Mouse (Mus musculus) liver, embryonic 11.5 days (tissue): Measurements from ENCODE around the gene Slc16a10. TPM values are rescaled to one million over a fixed set of nuclear protein-coding genes. Genes with fewer than 3 reads are reported as not detected.

Source experiments
- ATAC-seq: fragments of 200-750 bp; cut with Nextera tagmentation; replicated peaks from 2 replicates; pipeline ENCODE4 v1.8.0; 2017; ENCODE audit warnings: moderate number of reproducible peaks, mild to moderate bottlenecking, moderate TSS enrichment, moderate library complexity; ENCODE audit not compliant: low FRiP score
- DNase-seq: peaks from one replicate; pipeline ENCODE4 v3.0.0-alpha.2; 2017; ENCODE audit warnings: low spot score
- H3K27ac ChIP-seq: fragments of 300-500 bp; sonication (generic); 2 replicates; pipeline ENCODE4 v1.5.1; 2014; ENCODE audit warnings: mild to moderate bottlenecking, low read depth, low read length, control low read depth
- H3K27me3 ChIP-seq: fragments of 300-500 bp; sonication (generic); replicated peaks from 2 replicates; pipeline ENCODE4 v1.6.1; 2014; ENCODE audit warnings: low read length, mixed read lengths; ENCODE audit not compliant: control insufficient read depth, insufficient read depth
- H3K36me3 ChIP-seq: fragments of 300-500 bp; sonication (generic); 2 replicates; pipeline ENCODE4 v1.6.1; 2014; ENCODE audit warnings: mild to moderate bottlenecking, low read length, moderate library complexity, mixed read lengths; ENCODE audit not compliant: control insufficient read depth, insufficient read depth
- H3K4me1 ChIP-seq: fragments of 300-500 bp; sonication (generic); replicated peaks from 2 replicates; pipeline ENCODE4 v1.6.1; 2014; ENCODE audit warnings: low read length, mixed read lengths; ENCODE audit not compliant: control insufficient read depth, insufficient read depth
- H3K4me2 ChIP-seq: fragments of 300-500 bp; sonication (generic); 2 replicates; pipeline ENCODE4 v1.6.1; 2014; ENCODE audit warnings: mild to moderate bottlenecking, control low read depth, moderate library complexity
- H3K4me3 ChIP-seq: fragments of 300-500 bp; sonication (generic); 2 replicates; pipeline ENCODE4 v1.5.1; 2014; ENCODE audit warnings: low read depth, low read length, control low read depth
- H3K9ac ChIP-seq: fragments of 300-500 bp; sonication (generic); 2 replicates; pipeline ENCODE4 v1.6.1; 2014; ENCODE audit warnings: low read depth, low read length, control low read depth
- H3K9me3 ChIP-seq: fragments of 300-500 bp; sonication (generic); 2 replicates; pipeline ENCODE4 v1.6.1; 2016; ENCODE audit warnings: low read length, inconsistent platforms, mixed read lengths; ENCODE audit not compliant: control insufficient read depth
- WGBS: fragments of 180-500 bp; shearing (Covaris S2); extraction: QIAGEN DNeasy Blood & Tissue Kit; methylation state at CpG from one replicate; pipeline ENCODE4 v1.1.7; 2014; 5-methylcytosine and 5-hydroxymethylcytosine counted together
- polyA plus RNA-seq: library from polyadenylated mRNA; unstranded; fragments of >200 nt; fragmentation: Nextera tagmentation; extraction: Ambion mirVana; gene quantifications from 2 replicates; pipeline ENCODE4 v1.2.1, GENCODE M21; 2014

Slc16a10 gene
- polyA plus RNA-seq, 1 experiment from 2014 or later, result 46.9 TPM

GRCm38 (mm10) chr10:40053257-40053895, 88.7 kb downstream of the Slc16a10 start:
- 0 out of 2 replicates have a peak, but pooled peaks have one; percentile 15 for ATAC-seq
- H3K36me3 ChIP-seq, result peaks cover 2% of the 10 kb centered on the region; the same call in 1 of the 2 replicates
- WGBS, result 56% methylated on average over 3 of the region's 3 CpGs

GRCm38 (mm10) chr10:40051997-40052396, 90.1 kb downstream of the Slc16a10 start:
- no peak overlapping the region for H3K4me2 ChIP-seq
- no peaks in the 10 kb centered on the region for H3K4me1 ChIP-seq
- no peak overlapping the region for H3K4me3 ChIP-seq
- no peaks in the 10 kb centered on the region for H3K27me3 ChIP-seq
- peaks cover 2% of the 10 kb centered on the region; the same call in 1 of the 2 replicates for H3K36me3 ChIP-seq
- H3K9me3 ChIP-seq, result no peaks in the 10 kb centered on the region
- ATAC-seq (no peak), DNase-seq (no peak)
- no peak overlapping the region for H3K27ac ChIP-seq
- no peak overlapping the region for H3K9ac ChIP-seq
- 67% methylated on average over 3 of the region's 3 CpGs for WGBS

More at GRCm38 (mm10) chr10:40053257-40053895, 88.7 kb downstream of the Slc16a10 start:
- Histone ChIP-seq H3K27me3 (no peaks in the 10 kb centered on the region), H3K9me3 (no peaks in the 10 kb centered on the region), H3K27ac (no peak overlapping the region), H3K4me1 (no peaks in the 10 kb centered on the region), H3K4me2 (no peak overlapping the region), H3K9ac (no peak overlapping the region), H3K4me3 (no peak overlapping the region)
- DNase-seq, result no peak

GRCm38 (mm10) chr10:40050763-40051162, 91.3 kb downstream of the Slc16a10 start:
- H3K4me2 ChIP-seq, result no peak overlapping the region
- no peak overlapping the region for H3K9ac ChIP-seq
- H3K4me3 ChIP-seq, result no peak overlapping the region
- H3K9me3 ChIP-seq, result no peaks in the 10 kb centered on the region
- H3K36me3 ChIP-seq, result peaks cover 2% of the 10 kb centered on the region; the same call in 1 of the 2 replicates
- DNase-seq (no peak), ATAC-seq (no peak)
- WGBS, result 86% methylated on average over 2 of the region's 2 CpGs
- H3K4me1 ChIP-seq, result no peaks in the 10 kb centered on the region
- no peaks in the 10 kb centered on the region for H3K27me3 ChIP-seq
- no peak overlapping the region for H3K27ac ChIP-seq

- no peak overlapping the region for H3K4me2 ChIP-seq
- H3K4me3 ChIP-seq, result no peak overlapping the region
- no peak for DNase-seq
- H3K9me3 ChIP-seq, result no peaks in the 10 kb centered on the region
- no peaks in the 10 kb centered on the region for H3K36me3 ChIP-seq
- H3K27ac ChIP-seq, result no peak overlapping the region
- H3K27me3 ChIP-seq, result no peaks in the 10 kb centered on the region
- H3K4me1 ChIP-seq, result no peaks in the 10 kb centered on the region
- WGBS, result 57% methylated on average over 4 of the region's 4 CpGs
- ATAC-seq, result no peak
- no peak overlapping the region for H3K9ac ChIP-seq
Observed at GRCm38 (mm10) chr10:40041339-40041738, 100.7 kb downstream of the Slc16a10 start.

GRCm38 (mm10) chr10:40036686-40037560, 105.1 kb downstream of the Slc16a10 start:
- DNase-seq, result no peak
- H3K9me3 ChIP-seq, result no peaks in the 10 kb centered on the region
- H3K36me3 ChIP-seq, result no peaks in the 10 kb centered on the region; the same call in 1 of the 2 replicates

GRCm38 (mm10) chr10:40034956-40035355, 107.1 kb downstream of the Slc16a10 start:
- no peak overlapping the region for H3K4me3 ChIP-seq
- no peaks in the 10 kb centered on the region; the same call in 1 of the 2 replicates for H3K36me3 ChIP-seq
- H3K4me1 ChIP-seq, result no peaks in the 10 kb centered on the region
- ATAC-seq, result no peak
- 89% methylated on average over 6 of the region's 6 CpGs for WGBS
- H3K27ac ChIP-seq, result no peak overlapping the region
- no peaks in the 10 kb centered on the region for H3K9me3 ChIP-seq
- no peak overlapping the region for H3K9ac ChIP-seq
- H3K4me2 ChIP-seq, result no peak overlapping the region
- DNase-seq, result peak; percentile 22
- H3K27me3 ChIP-seq, result no peaks in the 10 kb centered on the region

More at GRCm38 (mm10) chr10:40036686-40037560, 105.1 kb downstream of the Slc16a10 start:
- WGBS, result 80% methylated on average over 24 of the region's 24 CpGs
- Histone ChIP-seq H3K4me3 (no peak overlapping the region), H3K4me1 (no peaks in the 10 kb centered on the region), H3K27ac (no peak overlapping the region), H3K4me2 (no peak overlapping the region), H3K27me3 (no peaks in the 10 kb centered on the region), H3K9ac (no peak overlapping the region)
- ATAC-seq, result no peak

GRCm38 (mm10) chr10:40032897-40033296, 109.2 kb downstream of the Slc16a10 start:
- no peaks in the 10 kb centered on the region; the same call in 1 of the 2 replicates for H3K36me3 ChIP-seq
- ATAC-seq (no peak), DNase-seq (peak; percentile 3)
- no peak overlapping the region for H3K4me2 ChIP-seq
- H3K27me3 ChIP-seq, result no peaks in the 10 kb centered on the region
- H3K9me3 ChIP-seq, result no peaks in the 10 kb centered on the region
- no peak overlapping the region for H3K27ac ChIP-seq
- H3K4me1 ChIP-seq, result no peaks in the 10 kb centered on the region
- H3K9ac ChIP-seq, result no peak overlapping the region
- H3K4me3 ChIP-seq, result no peak overlapping the region
- WGBS, result 85% methylated on average over 2 of the region's 2 CpGs

- Histone ChIP-seq H3K36me3 (no peaks in the 10 kb centered on the region; the same call in 1 of the 2 replicates), H3K4me2 (no peak overlapping the region), H3K27ac (no peak overlapping the region), H3K4me1 (no peaks in the 10 kb centered on the region), H3K27me3 (no peaks in the 10 kb centered on the region), H3K9me3 (no peaks in the 10 kb centered on the region), H3K9ac (no peak overlapping the region), H3K4me3 (no peak overlapping the region)
- ATAC-seq, result no peak
- 93% methylated on average over 6 of the region's 6 CpGs for WGBS
- DNase-seq, result peak; percentile 6
Observed at GRCm38 (mm10) chr10:40030716-40031115, 111.3 kb downstream of the Slc16a10 start.
